Mouse (Mus musculus) CD4-positive, CD25-positive, alpha-beta regulatory T cell, adult 4 months (primary cell): ENCODE results near the gene Sh2b1. TPM values are rescaled to one million over a fixed set of nuclear protein-coding genes. Genes with fewer than 3 reads are reported as not detected.

Experiments used
- polyA plus RNA-seq, 2 experiments: library from polyadenylated mRNA; unstranded; fragments of 100-300 nt; shearing (Covaris generic); gene quantifications; one replicate each; pipeline ENCODE4 v1.2.1; 2017

Gene Sh2b1
- polyA plus RNA-seq, 2 experiments from 2014 or later = 11.5 to 13.1 TPM

Other genes with a start within 250 kb of the Sh2b1 start
- gene Sbk1, start 202.8 kb downstream of the Sh2b1 start, polyA plus RNA-seq = 1 to 10 TPM; 2.7 to 5.0 TPM
- 1,000 to 10,000 TPM in 1 of 2 experiments, 100 to 1,000 TPM in 1; 947 to 1,259 TPM for gene Lat, start 105.9 kb downstream of the Sh2b1 start, polyA plus RNA-seq
- 10 to 100 TPM; 42.8 to 86.8 TPM for gene Spns1, start 98.0 kb downstream of the Sh2b1 start, polyA plus RNA-seq
- 1 to 10 TPM; 2.6 to 2.8 TPM for gene Nfatc2ip, start 78.7 kb downstream of the Sh2b1 start, polyA plus RNA-seq
- gene Cd19, start 60.5 kb downstream of the Sh2b1 start, polyA plus RNA-seq = 10 to 100 TPM in 1 of 2 experiments, not detected in 1; 16.9 TPM
- 10 to 100 TPM; 31.9 to 68.2 TPM for gene Rabep2, start 46.7 kb downstream of the Sh2b1 start, polyA plus RNA-seq
- under 1 TPM; 0.18 to 0.38 TPM for gene Atp2a1, start 12.3 kb downstream of the Sh2b1 start, polyA plus RNA-seq
- gene Tufm, start 11.9 kb upstream of the Sh2b1 start, polyA plus RNA-seq = 10 to 100 TPM; 79.8 to 89.2 TPM
- 10 to 100 TPM; 15.6 to 17.4 TPM for gene Atxn2l, start 28.0 kb upstream of the Sh2b1 start, polyA plus RNA-seq
- 100 to 1,000 TPM; 228 to 250 TPM for gene Eif3c, start 91.0 kb upstream of the Sh2b1 start, polyA plus RNA-seq
- 1 to 10 TPM in 1 of 2 experiments, under 1 TPM in 1; 0.36 to 1.5 TPM for gene Apobr, start 109.5 kb upstream of the Sh2b1 start, polyA plus RNA-seq
- gene Cln3, start 110.4 kb upstream of the Sh2b1 start, polyA plus RNA-seq = 100 to 1,000 TPM in 1 of 2 experiments, 10 to 100 TPM in 1; 79.9 to 150 TPM
- not detected for gene Il27, start 119.5 kb upstream of the Sh2b1 start, polyA plus RNA-seq
- gene Nupr1, start 155.4 kb upstream of the Sh2b1 start, polyA plus RNA-seq = under 1 TPM in 1 of 2 experiments, not detected in 1; 0.42 TPM
- gene Sgf29, start 173.9 kb upstream of the Sh2b1 start, polyA plus RNA-seq = 100 to 1,000 TPM in 1 of 2 experiments, 10 to 100 TPM in 1; 93.1 to 113 TPM
- 1 to 10 TPM in 1 of 2 experiments, under 1 TPM in 1; 0.82 to 1.3 TPM for gene Sult1a1, start 201.0 kb upstream of the Sh2b1 start, polyA plus RNA-seq
- gene Bola2, start 220.0 kb upstream of the Sh2b1 start, polyA plus RNA-seq = 100 to 1,000 TPM in 1 of 2 experiments, 10 to 100 TPM in 1; 82.6 to 175 TPM
- gene Slx1b, start 220.4 kb upstream of the Sh2b1 start, polyA plus RNA-seq = 10 to 100 TPM; 10.6 to 21.4 TPM
- gene Coro1a, start 232.4 kb upstream of the Sh2b1 start, polyA plus RNA-seq = 1,000 to 10,000 TPM; 2,251 to 2,782 TPM